Mouse (Mus musculus) lung, embryonic 14.5 days (tissue): Measurements from ENCODE around the gene Mpp4. TPM values are rescaled to one million over a fixed set of nuclear protein-coding genes. Genes with fewer than 3 reads are reported as not detected.

Experiments used
- ATAC-seq: fragments of 200-750 bp; cut with Nextera tagmentation; 2 replicates; pipeline ENCODE4 v1.8.0; 2017; ENCODE audit warnings: mild to moderate bottlenecking, moderate TSS enrichment, moderate library complexity; ENCODE audit not compliant: insufficient read depth
- DNase-seq: peaks from one replicate; pipeline ENCODE4 v3.0.0-alpha.2; 2015
- H3K27ac ChIP-seq: fragments of 300-500 bp; sonication (generic); 2 replicates; pipeline ENCODE4 v1.5.1; 2014; ENCODE audit warnings: low read depth, mild to moderate bottlenecking, moderate library complexity
- H3K27me3 ChIP-seq: fragments of 300-500 bp; sonication (generic); 2 replicates; pipeline ENCODE4 v1.6.1; 2014; ENCODE audit warnings: low read length, control low read depth; ENCODE audit not compliant: insufficient read depth
- H3K36me3 ChIP-seq: fragments of 300-500 bp; sonication (generic); 2 replicates; pipeline ENCODE4 v1.6.1; 2014; ENCODE audit warnings: control low read depth; ENCODE audit not compliant: insufficient read depth
- H3K4me1 ChIP-seq: fragments of 300-500 bp; sonication (generic); 2 replicates; pipeline ENCODE4 v1.6.1; 2014; ENCODE audit warnings: antibody characterized with exemption, control low read depth; ENCODE audit not compliant: insufficient read depth
- H3K4me2 ChIP-seq: fragments of 300-500 bp; sonication (generic); 2 replicates; pipeline ENCODE4 v1.6.1; 2014; ENCODE audit warnings: mild to moderate bottlenecking
- H3K4me3 ChIP-seq: fragments of 300-500 bp; sonication (generic); 2 replicates; pipeline ENCODE4 v1.5.1; 2014; ENCODE audit warnings: low read depth, low read length
- H3K9ac ChIP-seq: fragments of 300-500 bp; sonication (generic); 2 replicates; pipeline ENCODE4 v1.6.1; 2014
- H3K9me3 ChIP-seq: fragments of 300-500 bp; sonication (generic); 2 replicates; pipeline ENCODE4 v1.6.1; 2016; ENCODE audit warnings: low read depth, low read length, control low read depth
- CTCF ChIP-seq: IDR thresholded peaks from 2 replicates; pipeline ENCODE4 v1.5.1; 2016; ENCODE audit warnings: antibody characterized with exemption, low read depth
- WGBS: fragments of 180-500 bp; shearing (Covaris S2); extraction: QIAGEN DNeasy Blood & Tissue Kit; methylation state at CpG from one replicate; pipeline ENCODE4 v1.1.7; 2014; 5-methylcytosine and 5-hydroxymethylcytosine counted together
- polyA plus RNA-seq: library from polyadenylated mRNA; unstranded; fragments of >200 nt; fragmentation: Nextera tagmentation; extraction: Ambion mirVana; gene quantifications from 2 replicates; pipeline ENCODE4 v1.2.1, GENCODE M21; 2014

Mpp4 gene
- polyA plus RNA-seq, 1 experiment from 2014 or later, result 0.11 TPM

DNA sequence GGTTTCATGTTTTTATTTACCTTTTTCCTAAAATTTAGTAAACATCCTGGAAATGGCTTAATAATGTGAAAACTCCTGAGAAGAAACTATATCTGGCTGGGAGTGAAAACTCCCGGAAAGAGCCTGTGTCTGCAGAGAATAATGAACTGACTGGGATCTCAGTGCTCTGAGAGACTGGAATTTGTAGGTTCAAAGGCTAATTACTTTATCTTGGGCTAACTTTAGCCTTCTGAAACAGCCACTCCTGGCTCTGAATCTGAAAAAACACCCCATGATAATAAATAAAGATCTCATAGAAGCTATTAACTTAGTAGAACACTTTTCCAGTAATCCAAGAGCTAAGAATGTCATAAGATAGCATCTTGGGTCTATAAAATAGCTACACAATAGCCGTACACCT lies 5.4 kb upstream of the Mpp4 start:
- no peaks in the 10 kb centered on the region for H3K27me3 ChIP-seq
- WGBS, result 38% methylated on average over 2 of the region's 2 CpGs
- ATAC-seq, result no peak

DNA sequence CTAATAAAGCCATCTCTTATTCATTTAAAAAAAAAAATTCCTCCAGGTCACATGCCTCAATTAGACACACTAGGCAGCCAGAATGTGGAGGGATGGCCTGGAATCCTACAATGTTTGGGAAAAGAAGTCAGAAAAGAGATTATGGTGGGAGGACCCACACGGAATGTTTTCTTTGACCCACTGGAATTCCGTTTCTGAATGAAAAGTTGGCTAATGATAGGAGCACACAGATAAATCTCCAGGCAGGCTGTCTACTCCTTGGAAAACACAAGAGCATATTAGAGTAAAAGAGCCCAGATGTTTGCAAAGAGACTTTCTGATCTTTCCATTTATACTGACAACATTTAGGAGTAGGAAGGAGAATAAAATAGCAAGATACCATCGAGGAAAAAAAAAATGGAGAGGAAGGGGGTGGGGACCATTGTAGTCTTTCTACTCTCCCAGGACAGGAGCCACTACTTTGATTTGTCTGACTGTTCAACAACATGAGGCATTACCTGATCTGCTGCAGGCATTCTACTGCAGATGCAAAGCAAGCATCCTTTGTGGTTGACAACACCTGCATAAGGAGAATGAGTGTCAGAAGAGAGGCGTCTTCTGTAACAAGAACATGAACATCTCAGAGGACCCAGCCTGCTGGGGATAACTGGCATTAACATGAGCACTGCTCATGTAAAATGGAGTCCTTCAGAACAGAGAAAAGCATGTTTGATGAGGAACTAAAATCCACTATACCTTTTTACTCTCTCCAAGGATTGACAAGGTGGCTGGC lies 4.7 kb upstream of the Mpp4 start:
- H3K4me2 ChIP-seq, result no peak overlapping the region
- 56% methylated on average over 4 of the region's 4 CpGs for WGBS
- H3K27ac ChIP-seq, result no peak overlapping the region
- no peaks in the 10 kb centered on the region for H3K9me3 ChIP-seq
- H3K36me3 ChIP-seq, result peaks cover 33% of the 10 kb centered on the region
- H3K9ac ChIP-seq, result no peak overlapping the region
- no peaks in the 10 kb centered on the region for H3K4me1 ChIP-seq
- TF ChIP-seq CTCF, result no peak
- DNase-seq, result no peak
- no peak for ATAC-seq
- H3K27me3 ChIP-seq, result no peaks in the 10 kb centered on the region
- no peak overlapping the region for H3K4me3 ChIP-seq

More for the DNA sequence above, 5.4 kb upstream of the Mpp4 start:
- no peak overlapping the region for H3K4me2 ChIP-seq
- no peak overlapping the region for H3K9ac ChIP-seq
- no peak for DNase-seq
- TF ChIP-seq CTCF, result no peak
- H3K4me3 ChIP-seq, result no peak overlapping the region
- H3K9me3 ChIP-seq, result no peaks in the 10 kb centered on the region
- H3K36me3 ChIP-seq, result peaks cover 32% of the 10 kb centered on the region
- H3K27ac ChIP-seq, result no peak overlapping the region
- H3K4me1 ChIP-seq, result no peaks in the 10 kb centered on the region

GRCm38 (mm10) chr1:59166232-59166905 lies 3.2 kb upstream of the Mpp4 start:
- Histone ChIP-seq H3K4me2 (no peak overlapping the region), H3K9ac (no peak overlapping the region), H3K4me1 (no peaks in the 10 kb centered on the region), H3K27ac (no peak overlapping the region), H3K36me3 (peaks cover 30% of the 10 kb centered on the region), H3K9me3 (no peaks in the 10 kb centered on the region), H3K4me3 (no peak overlapping the region), H3K27me3 (no peaks in the 10 kb centered on the region)
- ATAC-seq, result no peak
- WGBS, result 89% methylated on average over 9 of the region's 9 CpGs
- no peak for DNase-seq
- TF ChIP-seq CTCF, result no peak

DNA sequence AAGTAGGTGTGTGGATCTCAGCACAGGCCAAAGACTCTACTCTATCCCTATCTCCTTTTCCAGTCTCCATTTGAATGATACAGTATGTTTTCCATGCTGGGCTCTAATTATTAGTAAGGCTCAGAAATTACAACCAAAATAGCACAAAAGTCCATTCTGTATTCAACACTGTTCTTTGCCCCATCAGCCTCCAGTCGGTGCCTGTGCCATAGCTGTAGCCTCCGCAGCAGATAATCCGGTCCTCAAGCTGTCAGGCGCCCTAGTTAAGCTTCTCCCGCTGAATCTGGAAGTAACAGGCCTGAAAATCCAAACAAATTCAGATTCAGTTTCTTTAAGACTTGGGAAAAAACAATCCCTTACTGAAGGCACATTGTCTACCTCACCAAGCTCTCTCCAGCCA lies 729 bp upstream of the Mpp4 start:
- 69% methylated on average over 5 of the region's 5 CpGs for WGBS
- TF ChIP-seq CTCF, result no peak
- H3K4me3 ChIP-seq, result no peak overlapping the region
- DNase-seq (no peak), ATAC-seq (no peak)
- H3K4me1 ChIP-seq, result no peaks in the 10 kb centered on the region
- no peak overlapping the region for H3K9ac ChIP-seq
- H3K27me3 ChIP-seq, result no peaks in the 10 kb centered on the region
- no peak overlapping the region for H3K4me2 ChIP-seq
- H3K36me3 ChIP-seq, result peaks cover 23% of the 10 kb centered on the region; the same call in 1 of the 2 replicates
- no peaks in the 10 kb centered on the region for H3K9me3 ChIP-seq
- no peak overlapping the region for H3K27ac ChIP-seq

- Histone ChIP-seq H3K4me3 (no peak overlapping the region), H3K36me3 (peaks cover 17% of the 10 kb centered on the region; the same call in 1 of the 2 replicates), H3K4me1 (no peaks in the 10 kb centered on the region), H3K9ac (no peak overlapping the region), H3K27ac (no peak overlapping the region), H3K27me3 (no peaks in the 10 kb centered on the region), H3K4me2 (no peak overlapping the region), H3K9me3 (no peaks in the 10 kb centered on the region)
- TF ChIP-seq CTCF, result no peak
- DNase-seq (no peak), ATAC-seq (no peak)
- 64% methylated on average over 8 of the region's 8 CpGs for whole genome bisulfite sequencing
Observed at GRCm38 (mm10) chr1:59162309-59163024, 722 bp downstream of the Mpp4 start.

GRCm38 (mm10) chr1:59161396-59161795 lies 1.8 kb downstream of the Mpp4 start:
- Histone ChIP-seq H3K9me3 (no peaks in the 10 kb centered on the region), H3K9ac (no peak overlapping the region), H3K27ac (no peak overlapping the region), H3K4me1 (no peaks in the 10 kb centered on the region), H3K4me3 (no peak overlapping the region), H3K27me3 (no peaks in the 10 kb centered on the region), H3K36me3 (0 out of 2 replicates have a peak, but pooled peaks cover 10% of the 10 kb centered on the region), H3K4me2 (no peak overlapping the region)
- ATAC-seq (no peak), DNase-seq (no peak)
- TF ChIP-seq CTCF, result no peak
- WGBS, result 86% methylated on average over 6 of the region's 6 CpGs

GRCm38 (mm10) chr1:59160871-59161270 lies 2.3 kb downstream of the Mpp4 start:
- 84% methylated on average over 6 of the region's 6 CpGs for WGBS
- Histone ChIP-seq H3K9me3 (no peaks in the 10 kb centered on the region), H3K4me3 (no peak overlapping the region), H3K27ac (no peak overlapping the region), H3K36me3 (0 out of 2 replicates have a peak, but pooled peaks cover 8% of the 10 kb centered on the region), H3K4me2 (no peak overlapping the region), H3K9ac (no peak overlapping the region), H3K4me1 (no peaks in the 10 kb centered on the region), H3K27me3 (no peaks in the 10 kb centered on the region)
- ATAC-seq (no peak), DNase-seq (no peak)
- no peak for TF ChIP-seq CTCF
